Mouse (Mus musculus): ENCODE measurements at regions not wholly inside any gene's neighbourhood (a gene's known extent, or its start where the extent isn't known, plus 50 kb on each side); places are given as distances from the start of the nearest gene placed in this dataset.

DNA sequence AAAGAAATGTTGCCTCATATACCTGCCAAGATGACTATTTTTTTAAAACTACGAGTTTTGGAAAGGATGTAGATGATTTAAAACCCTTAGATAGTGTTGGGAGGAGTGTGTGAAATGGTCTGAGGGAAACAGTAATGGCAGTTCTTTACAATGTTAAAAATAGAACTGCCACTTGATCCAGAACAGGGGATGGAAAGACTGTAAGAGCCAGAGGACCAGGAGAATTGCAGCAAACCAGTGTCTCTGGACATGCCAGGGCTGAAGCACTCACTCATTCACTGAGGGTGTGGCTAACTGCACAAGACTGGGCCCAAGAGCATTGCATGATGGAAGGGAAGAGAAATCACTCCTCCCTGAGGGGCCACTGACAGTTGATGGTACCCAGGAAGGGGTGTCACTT, 53.9 kb upstream of the Rasgef1b start:
- intact Hi-C loops (cut with DNase I), result no loop called here
- DNase-seq (ENCODE audit: low spot score in 2 of 2), result no peak

DNA sequence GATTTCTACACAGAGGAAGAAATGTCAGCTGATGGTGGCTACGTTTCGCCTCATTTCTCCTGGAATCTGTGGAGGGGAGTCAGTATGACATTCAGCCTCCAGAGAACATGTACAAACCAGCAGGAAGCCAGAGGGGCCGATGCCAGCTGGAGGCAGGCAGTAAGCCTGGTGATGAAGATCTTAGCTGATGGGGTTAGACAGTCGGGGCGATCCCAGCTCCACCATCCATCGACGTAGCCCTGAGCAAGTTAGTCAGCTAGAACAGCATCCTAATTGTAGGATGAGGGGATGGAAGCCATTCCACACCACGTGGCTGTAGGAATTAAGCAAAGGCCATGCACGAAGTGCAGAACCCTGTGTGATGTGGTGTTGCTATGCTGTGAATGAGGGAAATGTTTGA, 57.0 kb upstream of the Rasgef1b start:
- intact Hi-C loops (cut with DNase I), result no loop called here
- no peak for DNase-seq (ENCODE audit: low spot score in 2 of 2)

DNA sequence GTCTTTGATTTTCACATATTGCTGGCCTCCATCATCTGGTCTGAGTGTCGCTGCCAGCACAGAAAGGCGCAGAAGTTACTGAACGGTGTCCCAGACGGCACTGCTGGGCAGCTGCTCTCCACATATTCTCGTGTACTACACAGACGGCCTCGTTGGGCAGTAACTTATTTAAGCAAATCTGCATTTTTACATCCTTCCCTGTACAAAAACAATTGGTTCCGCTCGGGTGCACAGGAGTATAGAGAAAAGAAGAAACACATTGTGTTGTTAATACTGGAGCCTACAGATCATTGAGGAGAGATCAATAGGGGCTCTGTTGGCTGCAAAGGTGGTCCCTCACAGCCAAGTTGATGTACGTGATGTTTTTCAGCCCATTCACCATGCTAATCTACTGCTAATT, 58.4 kb upstream of the Rasgef1b start:
- intact Hi-C loops (cut with DNase I), result no loop called here
- no peak for DNase-seq (ENCODE audit: low spot score in 2 of 2)

DNA sequence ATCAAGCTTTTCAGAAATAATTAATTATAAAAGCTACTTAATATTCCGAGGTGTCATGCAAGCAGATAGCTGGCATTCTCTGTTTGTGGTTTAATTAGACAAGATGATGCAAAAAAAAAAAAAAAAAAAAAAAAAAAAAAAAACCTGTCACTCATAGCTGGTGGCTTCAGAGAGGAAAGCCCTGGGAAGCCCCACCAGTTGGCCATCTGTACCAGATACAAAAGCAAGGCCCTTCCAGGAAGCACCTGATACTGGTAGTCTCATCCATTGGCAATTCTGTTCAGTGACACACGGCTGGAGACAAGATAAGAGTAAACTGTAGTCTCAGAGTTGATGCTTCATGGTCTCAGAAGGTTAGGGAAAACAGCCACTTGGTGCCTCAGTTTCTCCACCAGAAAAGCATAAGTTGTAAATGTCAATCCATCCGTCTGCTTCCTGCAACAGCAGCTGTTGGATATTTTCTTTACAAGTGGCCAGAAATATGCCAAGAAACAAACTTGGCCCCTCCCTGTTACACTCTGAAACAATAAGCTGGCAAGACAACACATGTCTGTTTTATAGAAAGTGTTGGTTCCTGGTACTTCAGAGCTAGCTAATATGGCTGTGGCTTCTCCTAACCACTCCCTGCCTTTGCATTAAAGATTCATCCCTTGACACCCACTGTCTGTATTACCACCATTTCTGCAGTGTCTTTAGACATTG, 59.0 kb upstream of the Rasgef1b start:
- DNase-seq (ENCODE audit: low spot score in 2 of 2), result no peak
- intact Hi-C loops (cut with DNase I), result no loop called here

DNA sequence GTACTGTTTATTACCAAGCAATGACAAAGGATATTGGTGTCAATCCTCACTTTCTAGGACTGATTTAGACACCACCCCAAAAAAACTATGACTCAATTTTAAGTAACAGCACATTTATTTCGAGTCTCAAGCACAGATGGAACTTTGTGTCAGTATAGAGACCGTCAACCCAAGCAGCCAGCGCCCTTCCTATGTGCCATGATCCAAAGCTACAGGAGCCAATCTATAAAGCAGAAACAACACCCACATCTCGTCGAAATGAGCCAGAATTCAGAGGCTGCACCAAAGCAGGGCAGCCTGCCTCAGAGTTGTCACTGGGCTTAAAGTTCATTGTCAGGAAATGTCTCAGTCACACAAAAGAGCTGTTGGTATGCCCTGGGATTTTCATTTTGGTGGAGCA, 61.9 kb upstream of the Rasgef1b start:
- intact Hi-C loops (cut with DNase I), result no loop called here
- DNase-seq (ENCODE audit: low spot score in 2 of 2), result peak in 1 of 2 experiments; percentile 74

DNA sequence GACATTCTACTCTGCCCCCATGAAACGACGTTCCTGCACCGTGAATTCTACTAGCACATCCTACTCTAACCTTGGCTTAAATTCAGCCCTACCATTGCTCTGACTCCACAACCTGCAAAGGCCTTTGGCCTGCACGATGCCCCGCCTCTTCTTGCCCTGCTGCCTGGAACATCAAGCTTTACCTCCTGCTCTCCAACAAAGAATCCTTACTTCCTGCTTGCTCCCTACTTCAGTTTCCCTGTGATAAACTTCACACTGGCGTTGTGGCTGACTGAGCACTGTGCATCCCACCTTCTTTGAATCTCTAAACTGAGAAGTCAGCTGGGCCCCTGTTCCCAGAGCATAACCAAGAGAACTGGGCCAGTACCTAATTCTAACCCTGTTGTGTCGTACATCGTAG, 71.7 kb upstream of the Rasgef1b start:
- intact Hi-C loops (cut with DNase I), result no loop called here
- no peak for DNase-seq (ENCODE audit: low spot score in 2 of 2)

DNA sequence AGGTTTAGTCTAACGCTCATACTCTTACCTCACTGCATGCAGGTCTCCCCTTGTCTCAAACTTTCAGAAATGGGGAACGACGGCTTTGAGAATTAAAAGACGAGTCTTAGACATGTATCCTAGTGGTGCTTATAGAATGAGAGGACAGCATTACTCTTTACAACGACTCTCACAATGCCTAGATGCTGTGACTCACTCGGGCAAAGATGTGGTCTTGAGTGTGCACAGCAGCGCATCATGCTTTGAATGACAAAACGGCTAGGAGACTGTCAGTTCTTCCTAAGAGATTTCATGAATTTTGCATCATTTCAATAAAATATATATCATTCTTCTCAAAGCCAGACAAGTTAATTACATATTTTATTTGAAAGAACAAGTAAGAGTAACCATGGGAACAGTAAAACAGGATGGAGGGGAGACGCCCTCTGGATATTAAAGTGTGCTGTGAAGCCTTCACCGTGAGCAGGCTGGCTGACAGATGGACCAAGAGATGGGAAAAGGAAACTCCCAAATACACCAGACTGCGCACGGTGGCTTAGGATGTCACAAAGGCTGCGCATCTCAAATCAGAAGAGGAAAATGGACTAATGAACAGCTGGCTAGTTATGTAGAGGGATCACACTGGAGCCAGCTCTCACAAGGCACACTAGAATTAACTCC, 73.1 kb upstream of the Rasgef1b start:
- intact Hi-C loops (cut with DNase I), result no loop called here
- no peak for DNase-seq (ENCODE audit: low spot score in 2 of 2)

DNA sequence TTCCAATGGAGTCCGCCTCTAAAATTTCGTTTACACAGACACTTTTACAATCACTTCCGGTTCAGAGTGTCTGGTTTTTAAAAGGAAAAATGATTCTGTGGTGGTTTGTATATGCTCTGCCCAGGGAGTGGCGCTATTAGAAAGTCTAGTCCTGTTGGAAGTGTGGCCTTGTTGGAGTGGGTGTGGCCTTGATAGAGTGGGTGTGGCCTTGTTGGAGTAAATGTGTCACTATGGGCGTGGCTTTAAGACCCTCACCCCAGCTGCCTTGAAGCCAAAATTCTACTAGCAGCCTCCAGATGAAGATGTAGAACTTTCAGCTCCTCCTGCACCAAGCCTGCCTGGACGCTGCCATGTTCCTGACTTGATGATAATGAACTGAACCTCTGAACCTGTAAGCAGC, 79.2 kb upstream of the Vamp9 start:
- intact Hi-C loops (cut with DNase I), result no loop called here
- DNase-seq (ENCODE audit: low spot score in 2 of 2), result no peak

DNA sequence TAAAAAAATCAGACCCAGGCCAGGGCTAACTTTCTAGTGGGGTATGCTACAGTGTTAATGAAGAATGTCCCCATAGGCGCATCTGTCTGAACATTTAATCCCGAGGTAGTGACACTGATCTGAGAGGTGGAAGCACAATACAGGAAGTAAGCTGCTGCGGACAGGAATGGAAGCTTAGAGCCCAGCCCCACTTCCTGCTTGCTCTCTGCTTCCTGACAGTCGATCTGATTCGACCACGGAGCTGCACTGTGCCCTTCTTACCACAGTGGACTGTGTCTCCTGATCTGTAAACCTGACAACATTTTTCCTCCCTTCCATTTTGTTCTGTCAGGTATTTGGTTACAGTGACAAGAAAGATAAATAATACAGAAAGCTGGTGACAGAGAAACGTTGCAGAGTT, 77.5 kb upstream of the Vamp9 start:
- intact Hi-C loops (cut with DNase I), result no loop called here
- DNase-seq (ENCODE audit: low spot score in 2 of 2), result no peak

DNA sequence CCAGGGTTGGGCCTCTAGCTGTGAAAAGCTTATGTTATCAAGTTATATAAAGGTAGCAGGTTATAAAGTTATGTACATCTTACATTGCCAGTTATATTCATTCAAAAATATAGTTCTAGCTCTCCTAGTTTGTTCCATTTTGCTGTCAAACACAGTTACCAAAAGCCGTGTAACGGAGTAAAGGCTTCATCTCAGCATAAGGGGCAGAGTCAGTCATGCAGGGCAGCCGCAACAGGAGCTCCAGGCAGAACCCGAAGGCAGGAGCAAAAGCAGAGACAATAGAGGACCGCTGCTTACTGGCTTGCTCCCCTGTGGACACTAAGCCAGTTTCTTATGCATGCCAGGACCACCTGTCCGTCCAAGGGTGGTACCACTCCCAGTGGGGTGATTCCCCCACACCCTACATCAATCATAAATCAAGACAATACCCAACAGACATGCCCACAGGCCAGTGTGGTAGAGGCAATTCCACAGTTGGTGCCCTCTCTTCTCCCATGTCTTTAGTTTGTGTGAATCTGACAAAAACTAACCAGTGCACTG, 67.7 kb upstream of the Vamp9 start:
- intact Hi-C loops (cut with DNase I), result no loop called here
- DNase-seq (ENCODE audit: low spot score in 2 of 2), result no peak

DNA sequence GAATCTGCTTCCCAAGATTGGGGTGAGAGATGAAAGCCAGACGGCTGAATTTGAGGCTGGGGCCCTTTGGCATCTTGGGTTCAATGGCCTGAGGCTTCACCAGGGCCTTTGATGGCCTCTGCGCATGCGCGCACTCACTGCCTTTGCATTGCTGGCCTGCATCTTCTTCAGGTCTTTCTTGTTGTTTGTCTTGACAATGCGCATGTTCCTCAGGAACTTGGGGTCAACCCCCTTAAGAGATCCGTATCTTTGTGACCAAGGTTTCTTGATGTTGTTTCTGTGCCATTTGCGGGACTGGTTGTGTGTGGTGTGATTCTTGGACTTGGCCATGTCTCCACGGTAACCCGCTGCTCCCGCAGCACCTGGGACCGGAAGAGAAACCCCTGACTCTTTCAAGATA, 66.4 kb upstream of the Vamp9 start:
- intact Hi-C loops (cut with DNase I), result no loop called here
- no peak for DNase-seq (ENCODE audit: low spot score in 2 of 2)

DNA sequence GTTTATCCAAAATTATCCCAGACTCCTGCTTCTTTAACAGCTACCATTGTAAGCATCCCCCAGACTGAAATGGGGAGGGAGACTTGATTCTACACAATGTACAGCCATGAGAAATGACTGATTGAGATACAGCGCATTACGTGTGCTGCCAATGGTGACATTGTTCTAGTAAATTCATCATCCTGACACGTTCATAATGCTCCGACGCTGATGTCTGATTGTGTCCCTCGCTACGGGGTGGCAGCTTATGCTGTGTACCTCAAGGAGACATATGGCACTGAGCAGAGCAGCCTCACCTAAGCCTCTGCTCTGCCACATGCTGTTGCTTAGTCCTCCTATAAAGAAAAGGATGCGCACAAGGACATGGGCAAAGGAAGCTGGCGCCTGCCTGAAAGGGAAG, 65.2 kb upstream of the Vamp9 start:
- no peak for DNase-seq (ENCODE audit: low spot score in 2 of 2)
- intact Hi-C loops (cut with DNase I), result no loop called here

DNA sequence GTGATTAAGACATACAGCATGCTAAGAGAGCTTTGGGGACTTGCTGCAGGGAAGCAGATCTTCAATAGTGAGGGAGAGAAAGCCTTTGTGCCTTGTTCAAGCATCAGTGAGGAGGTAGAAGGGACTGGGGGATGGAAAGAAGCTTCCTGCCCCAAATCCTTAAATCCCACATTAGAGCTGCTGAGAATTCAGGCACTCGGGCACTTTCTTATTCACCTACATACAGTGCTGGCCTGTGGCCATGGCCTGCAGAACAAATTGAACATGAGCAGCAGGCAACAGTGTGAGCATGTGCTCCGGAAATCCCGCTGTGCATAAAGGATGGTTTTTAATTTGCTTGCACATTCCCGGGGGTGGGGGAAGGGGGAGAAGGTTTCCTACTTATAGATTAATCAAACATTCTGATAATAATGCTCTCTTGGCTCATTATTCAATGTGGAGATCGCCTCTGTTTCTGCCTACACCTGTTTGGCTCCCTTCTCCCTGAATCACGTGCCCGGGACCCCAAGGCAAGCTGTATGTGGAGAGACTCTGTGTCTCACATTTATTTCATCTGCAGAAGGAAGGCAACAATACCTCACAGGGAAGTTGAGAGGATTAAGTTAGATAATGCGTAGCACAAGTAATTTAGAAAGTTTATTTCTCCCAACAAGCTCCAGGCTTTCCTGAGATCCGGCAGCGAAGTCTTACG, 60.3 kb upstream of the Vamp9 start:
- intact Hi-C loops (cut with DNase I), result no loop called here
- DNase-seq (ENCODE audit: low spot score in 2 of 2), result no peak

DNA sequence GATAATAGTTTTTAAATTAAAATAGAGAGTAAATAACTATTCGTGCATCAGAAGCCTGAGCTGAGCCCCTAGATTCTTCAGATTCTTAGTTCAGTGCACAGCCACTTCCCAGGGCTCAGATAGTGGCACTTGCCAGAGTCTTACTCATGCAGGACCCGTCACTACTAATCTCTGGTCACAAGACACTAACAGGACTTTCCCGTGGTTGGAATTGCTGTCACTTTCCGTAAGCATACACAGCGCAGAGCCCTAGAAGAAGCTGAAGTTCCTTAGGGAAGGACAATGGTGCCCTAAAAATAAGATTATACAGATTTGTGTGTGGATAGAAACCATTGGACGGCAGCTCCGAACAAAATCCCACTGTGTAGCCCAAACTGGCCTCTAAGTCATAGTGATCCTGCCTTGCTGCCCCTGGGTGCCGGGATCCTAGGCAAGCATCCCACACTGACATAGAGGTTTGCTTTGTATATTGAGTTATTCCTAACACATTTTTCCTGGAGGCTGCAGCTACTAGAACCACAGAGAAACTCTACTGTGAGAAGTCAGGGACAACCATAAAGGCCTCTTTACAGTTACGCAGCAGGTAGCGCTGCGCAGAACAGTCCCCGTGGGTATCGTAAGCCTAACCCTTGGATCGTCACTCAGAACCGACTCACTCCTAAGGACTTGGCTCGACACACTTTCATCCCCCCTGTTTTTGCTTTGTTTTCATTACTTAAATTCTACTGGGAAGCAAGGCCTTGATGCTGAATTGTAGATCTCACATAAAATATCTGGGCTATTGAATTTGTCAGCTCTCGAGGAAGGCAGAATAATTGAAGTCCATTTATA, 57.7 kb upstream of the Vamp9 start:
- DNase-seq (ENCODE audit: low spot score in 2 of 2), result no peak
- intact Hi-C loops (cut with DNase I), result no loop called here

DNA sequence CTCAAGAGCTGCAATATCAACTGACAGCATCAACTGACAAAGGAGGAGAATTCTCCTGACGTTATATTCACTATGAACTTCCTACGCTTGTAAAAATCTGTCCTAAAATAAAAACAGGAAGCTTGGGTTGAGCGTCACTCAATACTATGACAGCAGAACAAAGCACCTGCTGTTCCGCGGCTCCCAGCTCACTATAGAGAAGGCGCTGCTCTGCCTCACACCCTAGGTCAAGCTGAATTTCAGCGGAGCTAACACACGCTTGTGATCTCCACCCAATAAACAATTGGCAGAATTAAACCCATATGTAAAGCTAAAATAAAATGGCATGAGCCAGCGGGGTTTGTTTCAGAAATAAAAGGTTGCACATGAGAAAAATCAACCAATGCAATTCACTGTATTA, 57.1 kb upstream of the Vamp9 start:
- no peak for DNase-seq (ENCODE audit: low spot score in 2 of 2)
- intact Hi-C loops (cut with DNase I), result no loop called here

DNA sequence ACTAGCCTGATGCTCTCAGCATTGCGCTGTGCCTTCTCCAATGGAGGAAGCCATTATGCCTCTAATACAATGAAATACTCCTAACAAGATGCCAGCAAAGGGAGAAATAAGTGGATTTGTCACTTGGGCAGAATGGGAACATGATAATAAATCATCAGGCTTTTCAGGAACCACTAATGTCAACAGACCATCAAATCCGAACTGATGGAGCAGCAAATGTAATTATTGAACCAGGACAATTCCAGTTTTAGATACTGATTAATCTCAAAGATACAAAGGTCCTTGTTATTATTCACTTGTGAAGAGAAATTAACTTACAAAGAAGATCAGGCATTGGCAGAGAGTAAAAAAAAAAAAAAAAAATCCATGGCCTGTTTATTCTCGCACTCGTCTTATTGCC, 53.7 kb upstream of the Vamp9 start:
- no peak for DNase-seq (ENCODE audit: low spot score in 2 of 2)

More for the DNA sequence above, 53.7 kb upstream of the Vamp9 start:
- intact Hi-C loops (cut with DNase I), result no loop called here

Data from left cerebral cortex, postnatal 25 days (tissue).